Mouse (Mus musculus) limb, embryonic 15.5 days (tissue): ENCODE measurements around the gene Casp3. TPM values are rescaled to one million over a fixed set of nuclear protein-coding genes. Genes with fewer than 3 reads are reported as not detected.
A peak's percentile ranks its signal among the peaks of the same experiment; 100 is the strongest.

Experiments
- ATAC-seq: fragments of 200-750 bp; cut with Nextera tagmentation; 2 replicates; pipeline ENCODE4 v1.8.0; 2017; ENCODE audit warnings: low read depth, moderate TSS enrichment; ENCODE audit not compliant: insufficient number of reproducible peaks, low FRiP score, low TSS enrichment
- H3K27ac ChIP-seq: fragments of 300-500 bp; sonication (generic); 2 replicates; pipeline ENCODE4 v1.5.1; 2015; ENCODE audit warnings: moderate library complexity, mild to moderate bottlenecking, inconsistent platforms
- H3K27me3 ChIP-seq: fragments of 300-500 bp; sonication (generic); 2 replicates; pipeline ENCODE4 v1.6.1; 2015; ENCODE audit warnings: inconsistent platforms
- H3K36me3 ChIP-seq: fragments of 300-500 bp; sonication (generic); 2 replicates; pipeline ENCODE4 v1.6.1; 2015; ENCODE audit warnings: inconsistent platforms
- H3K4me1 ChIP-seq: fragments of 300-500 bp; sonication (generic); 2 replicates; pipeline ENCODE4 v1.6.1; 2015; ENCODE audit warnings: inconsistent platforms
- H3K4me2 ChIP-seq: fragments of 300-500 bp; sonication (generic); 2 replicates; pipeline ENCODE4 v1.6.1; 2015; ENCODE audit warnings: mild to moderate bottlenecking, inconsistent platforms
- H3K4me3 ChIP-seq: fragments of 300-500 bp; sonication (generic); 2 replicates; pipeline ENCODE4 v1.5.1; 2015; ENCODE audit warnings: mild to moderate bottlenecking, inconsistent platforms
- H3K9ac ChIP-seq: fragments of 300-500 bp; sonication (generic); 2 replicates; pipeline ENCODE4 v1.6.1; 2015; ENCODE audit warnings: inconsistent platforms
- H3K9me3 ChIP-seq: fragments of 300-500 bp; sonication (generic); 2 replicates; pipeline ENCODE4 v1.6.1; 2016; ENCODE audit warnings: inconsistent platforms
- WGBS: fragments of 180-500 bp; shearing (Covaris S2); methylation state at CpG from one replicate; pipeline ENCODE4 v1.1.7; 2015; 5-methylcytosine and 5-hydroxymethylcytosine counted together
- polyA plus RNA-seq: library from polyadenylated mRNA; unstranded; fragments of >200 nt; fragmentation: Nextera tagmentation; extraction: Ambion mirVana; gene quantifications from 2 replicates; pipeline ENCODE4 v1.2.1, GENCODE M21; 2015

The Casp3 gene
- polyA plus RNA-seq, 1 experiment from 2014 or later: 74.0 TPM

DNA sequence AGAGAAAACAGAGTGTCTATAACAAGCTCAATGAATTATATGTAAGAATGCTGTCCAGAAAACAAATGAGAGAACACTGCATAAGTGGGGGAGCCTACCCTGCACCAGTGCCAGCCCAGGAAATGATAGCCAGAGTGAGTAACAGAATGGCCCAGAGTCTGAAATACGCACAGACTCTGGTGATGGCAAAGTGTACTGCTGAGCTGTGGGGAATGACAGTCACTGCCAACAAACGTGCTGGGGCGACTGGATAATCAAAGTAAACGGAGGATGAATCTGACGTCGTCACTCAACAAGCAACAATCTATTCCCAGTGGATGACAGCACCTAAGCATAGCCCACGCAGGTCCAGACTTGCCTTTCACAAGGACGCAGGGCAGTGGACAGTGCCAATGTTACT is 24.0 kb upstream of the Casp3 start:
- no peaks in the 10 kb centered on the region for H3K4me1 ChIP-seq
- no peak for ATAC-seq
- no peak overlapping the region for H3K4me2 ChIP-seq
- 77% methylated on average over 8 of the region's 8 CpGs for WGBS
- H3K9me3 ChIP-seq: no peaks in the 10 kb centered on the region
- no peak overlapping the region for H3K9ac ChIP-seq
- H3K27ac ChIP-seq: no peak overlapping the region
- H3K36me3 ChIP-seq: peaks cover 5% of the 10 kb centered on the region
- no peak overlapping the region for H3K4me3 ChIP-seq
- no peaks in the 10 kb centered on the region for H3K27me3 ChIP-seq

DNA sequence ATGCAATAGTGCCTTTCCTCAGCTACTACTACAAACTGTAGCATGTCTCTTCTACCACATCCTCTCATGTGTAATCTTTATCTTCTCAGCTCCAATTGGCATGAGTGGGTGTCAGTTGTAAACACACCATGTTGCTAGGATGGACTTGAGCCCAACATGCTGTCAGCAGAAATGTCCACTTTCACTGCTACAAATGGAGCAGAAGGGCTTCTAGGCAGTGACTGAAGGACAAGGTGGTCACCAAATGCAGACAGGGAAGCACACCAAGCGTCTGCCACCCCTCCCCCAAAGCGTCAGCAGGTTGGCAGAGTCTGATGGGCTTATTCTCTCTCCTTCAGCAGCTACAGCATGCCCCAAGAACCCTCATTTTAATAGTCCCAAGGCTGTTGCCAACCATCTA is 23.3 kb upstream of the Casp3 start:
- H3K4me2 ChIP-seq: no peak overlapping the region
- WGBS: 66% methylated on average over 2 of the region's 2 CpGs
- H3K27me3 ChIP-seq: no peaks in the 10 kb centered on the region
- no peaks in the 10 kb centered on the region for H3K9me3 ChIP-seq
- no peak for ATAC-seq
- H3K4me3 ChIP-seq: no peak overlapping the region
- H3K27ac ChIP-seq: no peak overlapping the region
- H3K9ac ChIP-seq: no peak overlapping the region
- no peaks in the 10 kb centered on the region for H3K4me1 ChIP-seq
- H3K36me3 ChIP-seq: peaks cover 5% of the 10 kb centered on the region

DNA sequence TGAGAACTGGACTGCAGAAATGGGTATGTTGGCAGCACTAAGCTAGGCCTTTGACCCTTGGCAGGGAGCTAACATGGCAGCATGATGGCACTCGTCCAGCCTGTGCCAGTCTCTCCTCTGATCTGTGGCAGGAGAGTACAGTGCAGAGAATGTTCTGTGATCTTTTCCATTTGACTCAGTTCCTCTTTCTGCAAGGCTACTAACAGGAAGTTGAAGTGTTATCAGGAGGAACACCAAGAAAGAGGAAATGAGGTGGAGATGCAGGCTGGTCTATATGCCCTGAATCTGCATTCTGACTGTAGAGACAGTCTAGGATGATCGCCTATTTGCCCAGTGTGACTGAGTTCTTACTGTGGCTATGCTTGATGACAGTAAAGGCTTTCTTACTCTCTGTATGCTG is 21.5 kb upstream of the Casp3 start:
- no peak for ATAC-seq
- no peaks in the 10 kb centered on the region for H3K4me1 ChIP-seq
- H3K9me3 ChIP-seq: no peaks in the 10 kb centered on the region
- WGBS: 90% methylated on average over 2 of the region's 2 CpGs
- H3K9ac ChIP-seq: no peak overlapping the region
- no peak overlapping the region for H3K4me3 ChIP-seq
- no peak overlapping the region for H3K4me2 ChIP-seq
- H3K36me3 ChIP-seq: peaks cover 5% of the 10 kb centered on the region
- H3K27me3 ChIP-seq: no peaks in the 10 kb centered on the region
- H3K27ac ChIP-seq: no peak overlapping the region

DNA sequence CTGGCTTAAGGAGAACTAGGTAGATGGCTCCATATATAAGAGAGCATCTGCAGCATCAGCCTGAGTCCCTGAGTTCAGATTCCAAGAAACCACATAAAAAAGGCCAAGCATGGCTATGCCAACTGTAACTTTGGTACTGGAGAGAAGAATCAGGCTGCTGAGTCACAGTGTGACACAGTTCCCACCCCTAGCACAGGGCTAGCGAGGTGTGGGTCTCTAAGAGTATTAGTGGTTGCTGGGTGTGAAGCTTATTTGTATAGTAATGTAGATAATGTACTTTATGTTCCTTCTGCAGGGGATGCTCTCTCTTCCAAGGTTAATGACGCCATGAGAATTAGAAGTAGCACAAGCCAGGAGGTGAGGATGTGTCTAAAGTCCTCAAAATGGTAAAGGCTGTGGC is 20.6 kb upstream of the Casp3 start:
- no peak overlapping the region for H3K9ac ChIP-seq
- peaks cover 5% of the 10 kb centered on the region for H3K36me3 ChIP-seq
- no peak overlapping the region for H3K4me3 ChIP-seq
- ATAC-seq: no peak
- H3K9me3 ChIP-seq: no peaks in the 10 kb centered on the region
- H3K4me2 ChIP-seq: no peak overlapping the region
- H3K4me1 ChIP-seq: peaks cover 3% of the 10 kb centered on the region; the same call in 1 of the 2 replicates
- 93% methylated on average over 2 of the region's 2 CpGs for WGBS
- H3K27ac ChIP-seq: no peak overlapping the region
- H3K27me3 ChIP-seq: no peaks in the 10 kb centered on the region

DNA sequence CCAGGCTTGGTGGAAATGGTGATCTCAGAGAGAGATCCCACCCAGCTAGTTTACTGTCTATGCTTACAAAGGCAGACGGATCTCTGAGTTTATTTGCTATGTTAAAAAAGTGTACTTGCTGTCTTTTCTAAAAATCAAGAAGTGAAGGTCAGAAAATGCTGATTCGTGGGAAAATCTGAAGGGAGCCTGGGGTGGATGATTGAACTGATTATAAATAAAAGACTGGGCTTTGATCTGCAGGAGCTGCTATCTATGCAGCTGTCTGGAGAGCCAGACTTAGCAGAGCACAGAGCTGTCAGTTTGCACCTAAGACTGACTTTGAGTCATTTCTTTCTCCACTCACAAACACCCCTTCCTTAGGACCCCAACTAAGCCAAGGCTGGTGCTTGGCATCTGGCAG is 19.7 kb upstream of the Casp3 start:
- H3K9ac ChIP-seq: no peak overlapping the region
- no peaks in the 10 kb centered on the region for H3K9me3 ChIP-seq
- no peaks in the 10 kb centered on the region for H3K27me3 ChIP-seq
- H3K4me3 ChIP-seq: no peak overlapping the region
- WGBS: 74% methylated on average over 2 of the region's 2 CpGs
- peaks cover 5% of the 10 kb centered on the region for H3K36me3 ChIP-seq
- no peak overlapping the region for H3K4me2 ChIP-seq
- no peak for ATAC-seq
- no peak overlapping the region for H3K27ac ChIP-seq
- H3K4me1 ChIP-seq: peaks cover 3% of the 10 kb centered on the region; the same call in 1 of the 2 replicates

DNA sequence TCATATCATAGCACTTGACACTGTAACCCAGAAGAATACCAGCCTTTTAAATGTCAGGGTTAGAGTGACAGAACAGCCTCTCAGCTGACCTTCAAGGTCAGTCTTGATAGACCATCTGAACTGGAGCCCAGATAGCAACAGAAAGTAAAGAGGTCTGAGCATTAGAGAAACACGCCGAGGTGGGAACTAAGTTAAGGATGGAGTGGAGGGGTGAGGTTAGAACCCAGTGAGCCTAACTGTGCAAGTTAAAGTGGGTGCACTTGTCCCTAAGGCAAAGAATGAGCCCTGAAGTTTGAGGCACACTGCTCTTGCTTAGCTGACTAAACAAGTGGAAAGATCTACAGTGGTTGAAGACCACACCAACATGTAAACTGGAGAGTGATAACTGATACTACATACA is 19.0 kb upstream of the Casp3 start:
- peaks cover 1% of the 10 kb centered on the region for H3K36me3 ChIP-seq
- no peak overlapping the region for H3K27ac ChIP-seq
- H3K4me3 ChIP-seq: no peak overlapping the region
- ATAC-seq: no peak
- WGBS: 82% methylated on average over 2 of the region's 2 CpGs
- H3K27me3 ChIP-seq: no peaks in the 10 kb centered on the region
- H3K9ac ChIP-seq: no peak overlapping the region
- peaks cover 3% of the 10 kb centered on the region; the same call in 1 of the 2 replicates for H3K4me1 ChIP-seq
- H3K4me2 ChIP-seq: no peak overlapping the region
- H3K9me3 ChIP-seq: no peaks in the 10 kb centered on the region

DNA sequence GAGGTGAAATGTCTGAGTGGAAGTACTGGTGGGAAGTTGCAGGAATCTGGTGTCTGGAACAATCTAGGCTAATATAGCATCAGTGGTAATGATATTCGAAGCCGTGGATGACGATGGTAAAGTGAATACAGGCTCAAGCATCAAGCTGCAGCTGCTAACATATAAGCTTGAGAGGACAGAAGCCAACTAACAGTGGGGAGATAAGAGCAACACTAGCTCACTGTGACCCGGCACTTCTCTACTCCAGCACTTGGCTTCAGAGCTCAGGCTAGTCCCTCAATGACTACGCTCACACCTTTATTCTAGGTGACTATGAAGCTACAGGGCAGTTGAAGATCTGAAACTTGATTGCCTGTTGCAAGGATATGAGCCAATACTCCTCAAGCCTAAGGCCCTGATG is 18.3 kb upstream of the Casp3 start:
- no peaks in the 10 kb centered on the region; the same call in none of the 2 replicates for H3K36me3 ChIP-seq
- WGBS: 88% methylated on average over 5 of the region's 5 CpGs
- no peak overlapping the region for H3K4me3 ChIP-seq
- no peaks in the 10 kb centered on the region for H3K27me3 ChIP-seq
- H3K4me1 ChIP-seq: peaks cover 3% of the 10 kb centered on the region; the same call in 1 of the 2 replicates
- no peak overlapping the region for H3K4me2 ChIP-seq
- H3K27ac ChIP-seq: no peak overlapping the region
- no peak overlapping the region for H3K9ac ChIP-seq
- ATAC-seq: no peak
- no peaks in the 10 kb centered on the region for H3K9me3 ChIP-seq

DNA sequence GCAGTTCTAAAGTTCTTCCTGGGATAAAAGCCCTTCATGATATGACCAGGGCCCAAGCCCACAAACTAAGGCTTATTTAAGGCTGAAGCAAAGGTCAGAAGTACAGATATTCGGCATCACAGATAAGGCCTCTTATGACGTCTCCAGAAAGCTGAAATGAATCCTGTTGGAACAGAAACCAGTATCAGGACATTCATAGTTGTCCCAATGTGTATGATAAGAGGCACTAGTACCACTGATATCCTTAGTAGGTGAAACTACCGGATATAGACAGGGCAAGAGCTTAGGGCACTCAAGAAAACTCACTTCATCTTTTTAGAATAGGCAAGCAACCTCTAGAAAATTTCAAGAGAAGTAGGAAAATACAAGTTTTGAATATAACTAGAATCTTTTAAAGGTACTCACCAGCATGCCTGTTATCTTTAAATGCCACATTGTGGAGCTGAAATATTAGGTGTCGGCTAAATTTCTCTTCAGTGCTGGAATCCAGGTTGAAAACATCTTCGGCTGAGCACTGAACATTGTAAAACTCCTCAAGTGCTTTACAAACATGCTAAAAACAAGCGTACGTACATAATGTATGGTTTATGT is 17.7 kb upstream of the Casp3 start:
- ATAC-seq: no peak
- H3K9ac ChIP-seq: no peak overlapping the region
- peaks cover 3% of the 10 kb centered on the region; the same call in 1 of the 2 replicates for H3K4me1 ChIP-seq
- no peak overlapping the region for H3K4me2 ChIP-seq
- no peak overlapping the region for H3K27ac ChIP-seq
- no peaks in the 10 kb centered on the region; the same call in none of the 2 replicates for H3K36me3 ChIP-seq
- WGBS: 89% methylated on average over 7 of the region's 7 CpGs
- no peaks in the 10 kb centered on the region for H3K9me3 ChIP-seq
- H3K4me3 ChIP-seq: no peak overlapping the region
- H3K27me3 ChIP-seq: no peaks in the 10 kb centered on the region

DNA sequence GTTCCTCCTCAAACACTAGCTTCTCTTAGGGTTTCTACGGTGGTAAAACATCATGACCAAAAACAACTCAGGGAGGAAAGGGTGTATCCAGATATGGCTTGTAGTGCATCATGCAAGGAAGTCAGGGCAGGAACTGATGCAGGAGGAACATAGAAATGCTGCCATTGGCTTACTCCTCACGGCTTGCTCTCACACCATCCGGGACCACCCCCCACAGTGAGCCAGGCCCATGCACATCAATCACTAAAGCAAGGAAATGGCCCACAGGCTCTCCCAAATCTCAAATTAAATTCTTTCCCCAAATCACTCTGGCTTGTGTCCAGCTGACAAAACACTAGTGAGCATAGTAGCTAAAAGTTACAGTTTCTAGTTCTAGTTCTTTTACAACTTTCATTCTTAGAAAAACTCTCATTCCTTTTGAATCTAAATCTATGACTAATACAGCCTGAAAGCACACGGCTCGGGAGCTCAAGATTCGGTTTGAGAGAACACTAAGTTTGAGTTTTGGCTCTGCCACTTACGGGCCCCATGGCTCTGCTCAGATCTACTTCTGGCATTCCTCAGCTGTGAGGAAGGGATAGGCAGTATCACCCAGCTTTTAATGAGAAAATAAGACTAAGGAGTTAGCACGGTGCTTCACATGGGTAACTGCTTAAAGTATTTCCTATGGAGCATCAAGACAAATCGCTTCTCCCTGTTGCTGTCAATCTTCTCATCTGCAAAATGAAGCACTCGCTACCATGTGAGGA is 16.0 kb upstream of the Casp3 start:
- Histone ChIP-seq H3K4me2 (no peak overlapping the region), H3K4me3 (no peak overlapping the region), H3K4me1 (peaks cover 3% of the 10 kb centered on the region; the same call in 1 of the 2 replicates), H3K27me3 (no peaks in the 10 kb centered on the region), H3K9ac (no peak overlapping the region), H3K36me3 (peaks cover 10% of the 10 kb centered on the region), H3K9me3 (no peaks in the 10 kb centered on the region), H3K27ac (peak overlapping the region; percentile 47; the same call in 1 of the 2 replicates)
- WGBS: 28% methylated on average over 10 of the region's 10 CpGs
- no peak for ATAC-seq

DNA sequence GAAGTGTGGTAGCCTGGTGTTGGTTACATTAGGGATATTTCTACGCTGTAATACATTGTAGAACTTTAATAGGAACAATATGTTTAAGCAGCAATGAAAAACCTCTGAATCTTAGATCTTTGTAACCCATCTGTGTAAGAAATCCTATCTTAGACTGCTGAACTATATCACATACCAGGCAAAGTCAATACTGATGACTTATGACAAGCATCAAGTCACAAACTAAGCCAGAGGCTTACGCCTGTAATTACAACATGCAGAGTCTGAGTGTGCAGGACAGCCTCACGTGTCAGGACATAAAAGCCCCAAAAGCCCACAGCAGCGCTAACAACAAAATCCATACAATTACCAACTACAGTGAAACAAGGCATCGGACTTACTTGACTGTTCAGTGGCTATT is 13.5 kb upstream of the Casp3 start:
- WGBS: 43% methylated on average over 5 of the region's 5 CpGs
- Histone ChIP-seq H3K27ac (no peak overlapping the region), H3K4me1 (peaks cover 3% of the 10 kb centered on the region; the same call in 1 of the 2 replicates), H3K36me3 (peaks cover 14% of the 10 kb centered on the region; the same call in 1 of the 2 replicates), H3K27me3 (no peaks in the 10 kb centered on the region), H3K4me2 (no peak overlapping the region), H3K4me3 (no peak overlapping the region), H3K9ac (no peak overlapping the region), H3K9me3 (no peaks in the 10 kb centered on the region)
- no peak for ATAC-seq

DNA sequence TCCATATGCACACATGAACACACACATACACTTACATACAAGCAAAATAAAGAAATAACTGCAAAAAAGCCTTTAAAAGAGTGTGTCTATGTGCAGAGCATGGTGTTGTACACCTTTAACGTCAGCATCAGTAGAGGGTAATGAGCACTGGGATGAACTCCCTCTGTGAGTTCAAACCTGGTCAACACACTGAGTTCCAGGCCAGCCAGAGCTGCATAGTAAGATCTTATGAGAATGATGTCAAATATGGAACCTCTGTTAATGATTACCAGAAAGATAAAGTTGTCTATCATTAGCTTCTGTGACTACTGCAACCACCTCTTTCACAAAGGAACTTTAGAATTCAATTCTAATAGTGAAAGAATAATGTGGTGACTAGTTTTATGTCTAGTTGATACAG is 10.2 kb upstream of the Casp3 start:
- Histone ChIP-seq H3K27ac (no peak overlapping the region), H3K36me3 (peaks cover 14% of the 10 kb centered on the region; the same call in 1 of the 2 replicates), H3K4me2 (no peak overlapping the region), H3K4me3 (no peak overlapping the region), H3K27me3 (no peaks in the 10 kb centered on the region), H3K9ac (no peak overlapping the region), H3K4me1 (no peaks in the 10 kb centered on the region), H3K9me3 (no peaks in the 10 kb centered on the region)
- ATAC-seq: no peak
- WGBS: 82% methylated on average over 1 of the region's 1 CpGs

DNA sequence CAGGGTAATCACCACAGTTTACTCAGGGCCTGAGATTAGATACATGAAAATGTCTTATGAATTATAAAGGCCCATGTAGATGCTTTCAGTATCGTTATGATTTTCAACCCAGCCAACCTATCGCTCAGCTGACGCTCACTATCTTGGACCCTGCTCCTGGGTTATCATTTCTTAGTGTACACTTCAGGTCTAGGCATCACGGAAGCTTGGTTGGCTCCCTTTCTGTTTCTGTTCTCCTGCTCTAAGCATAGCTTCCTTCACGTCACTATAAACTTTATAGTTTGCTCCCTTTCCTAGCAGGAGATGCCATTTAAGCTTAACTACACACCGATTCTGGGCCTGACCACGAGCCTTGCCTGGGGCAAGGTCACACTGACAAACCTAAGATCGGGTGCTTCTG is 5.5 kb upstream of the Casp3 start:
- no peaks in the 10 kb centered on the region for H3K9me3 ChIP-seq
- H3K4me2 ChIP-seq: no peak overlapping the region
- H3K36me3 ChIP-seq: peaks cover 3% of the 10 kb centered on the region; the same call in 1 of the 2 replicates
- no peak overlapping the region for H3K4me3 ChIP-seq
- WGBS: 68% methylated on average over 8 of the region's 8 CpGs
- peaks cover 15% of the 10 kb centered on the region for H3K4me1 ChIP-seq
- no peaks in the 10 kb centered on the region for H3K27me3 ChIP-seq
- no peak overlapping the region for H3K27ac ChIP-seq
- H3K9ac ChIP-seq: no peak overlapping the region
- no peak for ATAC-seq
